Mouse (Mus musculus): ENCODE results near the gene Iqca.

DNA sequence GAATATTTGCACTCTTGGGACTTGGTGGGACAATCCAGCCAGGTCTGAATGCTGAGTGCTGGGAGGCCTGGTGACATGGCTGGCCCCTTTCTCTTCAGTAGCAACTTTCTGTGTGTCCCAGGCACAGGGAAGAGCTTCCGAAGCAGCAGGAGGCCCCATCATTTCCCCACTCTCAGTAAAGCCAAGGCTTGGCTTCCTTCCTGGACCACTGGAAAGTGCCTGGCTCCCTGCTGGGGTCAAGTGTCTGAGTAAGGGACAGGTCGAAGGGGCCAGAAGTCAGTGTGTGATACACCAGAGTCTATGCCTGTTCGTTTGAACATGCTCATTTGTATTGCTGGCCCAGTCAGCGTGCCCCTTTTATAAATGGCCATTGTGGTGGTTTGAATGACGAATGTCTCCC, 152.2 kb downstream of the Iqca start:
- TF ChIP-seq POLR2A (IDR thresholded peaks at IDR 0.05; ENCODE audit: borderline replicate concordance, extremely low read depth, insufficient read depth, insufficient read length, poor library complexity, severe bottlenecking) = no peak
- TF ChIP-seq CTCF (IDR thresholded peaks at IDR 0.05; ENCODE audit: borderline replicate concordance, extremely low read depth, insufficient read depth, insufficient read length) = no peak

All from brain, embryonic 14.5 days (tissue).